Mouse (Mus musculus) megakaryocyte, embryonic 14.5 days (primary cell): ENCODE results near the gene Coasy. TPM values are rescaled to one million over a fixed set of nuclear protein-coding genes. Genes with fewer than 3 reads are reported as not detected.
A peak's percentile ranks its signal among the peaks of the same experiment; 100 is the strongest.

ENCODE experiments used
- H3K27me3 ChIP-seq: replicated peaks from 2 replicates; pipeline ENCODE3; 2012; ENCODE audit warnings: inconsistent platforms
- H3K36me3 ChIP-seq: replicated peaks from 2 replicates; pipeline ENCODE3; 2012; ENCODE audit warnings: low read length, inconsistent platforms, mixed read lengths
- H3K4me1 ChIP-seq: 2 replicates; pipeline ENCODE4 v1.6.1; 2012; ENCODE audit warnings: inconsistent platforms
- H3K4me3 ChIP-seq: replicated peaks from 2 replicates; pipeline ENCODE3; 2012; ENCODE audit warnings: moderate library complexity, mild to moderate bottlenecking, inconsistent platforms
- H3K9me3 ChIP-seq: 2 replicates; pipeline ENCODE4 v1.6.1; 2012; ENCODE audit warnings: inconsistent platforms
- FLI1 ChIP-seq: IDR thresholded peaks from 2 replicates; pipeline ENCODE4 v1.6.1; 2012; ENCODE audit warnings: low read length, inconsistent platforms, mixed read lengths
- GATA1 ChIP-seq: IDR thresholded peaks from 3 replicates; pipeline ENCODE4 v1.6.1; 2012; ENCODE audit warnings: mixed read lengths, low read length, inconsistent platforms, borderline replicate concordance
- polyA plus RNA-seq: library from polyadenylated mRNA; stranded (reverse); fragments of >175 nt; gene quantifications from 2 replicates; pipeline ENCODE4 v1.2.3, GENCODE M21; 2012; ENCODE audit warnings: low replicate concordance; ENCODE audit not compliant: insufficient read depth

The Coasy gene
- 17.7 and 36.8 TPM in 2 replicates for polyA plus RNA-seq

GRCm38 (mm10) chr11:101082208-101083082 lies at the start of gene Coasy:
Gene Coasy (plus strand): TSS chr11:101082565.
- TF ChIP-seq GATA1 (no peak), FLI1 (no peak)
- Histone ChIP-seq H3K4me3 (peak within 1 kb of the TSS; percentile 99), H3K4me1 (peaks cover 78% of the 10 kb centered on the region), H3K36me3 (peaks cover 35% of the 10 kb centered on the region), H3K9me3 (no peaks in the 10 kb centered on the region), H3K27me3 (peaks cover 21% of the 10 kb centered on the region)

- TF ChIP-seq GATA1 (no peak), FLI1 (no peak)
- H3K4me3 ChIP-seq = no peak overlapping the region
- no peaks in the 10 kb centered on the region for H3K9me3 ChIP-seq
- peaks cover 100% of the 10 kb centered on the region for H3K36me3 ChIP-seq
- H3K27me3 ChIP-seq = no peaks in the 10 kb centered on the region
- peaks cover 28% of the 10 kb centered on the region for H3K4me1 ChIP-seq
These were observed 48.4 kb upstream of the Coasy start for GRCm38 (mm10) chr11:101033856-101034500.

GRCm38 (mm10) chr11:101034614-101035327 lies 47.6 kb upstream of the Coasy start:
- Histone ChIP-seq H3K27me3 (no peaks in the 10 kb centered on the region), H3K4me3 (no peak overlapping the region), H3K36me3 (peaks cover 100% of the 10 kb centered on the region), H3K9me3 (no peaks in the 10 kb centered on the region), H3K4me1 (peaks cover 28% of the 10 kb centered on the region)
- TF ChIP-seq FLI1 = no peak
- no peak for TF ChIP-seq GATA1

- no peak overlapping the region for H3K4me3 ChIP-seq
- H3K36me3 ChIP-seq = peaks cover 100% of the 10 kb centered on the region
- no peak for TF ChIP-seq FLI1
- TF ChIP-seq GATA1 = no peak
- no peaks in the 10 kb centered on the region for H3K27me3 ChIP-seq
- no peaks in the 10 kb centered on the region for H3K9me3 ChIP-seq
- peaks cover 24% of the 10 kb centered on the region for H3K4me1 ChIP-seq
These were observed 47.1 kb upstream of the Coasy start for GRCm38 (mm10) chr11:101035328-101035695.

- no peaks in the 10 kb centered on the region for H3K27me3 ChIP-seq
- H3K4me3 ChIP-seq = no peak overlapping the region
- peaks cover 15% of the 10 kb centered on the region; the same call in 1 of the 2 replicates for H3K4me1 ChIP-seq
- peaks cover 100% of the 10 kb centered on the region for H3K36me3 ChIP-seq
- no peaks in the 10 kb centered on the region for H3K9me3 ChIP-seq
- TF ChIP-seq FLI1 (no peak), GATA1 (no peak)
These were observed 44.6 kb upstream of the Coasy start for GRCm38 (mm10) chr11:101037795-101038194.

- Histone ChIP-seq H3K4me3 (no peak overlapping the region), H3K9me3 (no peaks in the 10 kb centered on the region), H3K36me3 (peaks cover 100% of the 10 kb centered on the region), H3K27me3 (no peaks in the 10 kb centered on the region), H3K4me1 (peaks cover 70% of the 10 kb centered on the region)
- TF ChIP-seq GATA1 (no peak), FLI1 (no peak)
These were observed 36.5 kb upstream of the Coasy start for GRCm38 (mm10) chr11:101045826-101046225.

- H3K9me3 ChIP-seq = no peaks in the 10 kb centered on the region
- peaks cover 100% of the 10 kb centered on the region for H3K36me3 ChIP-seq
- peak overlapping the region; percentile 76 for H3K4me3 ChIP-seq
These were observed 35.9 kb upstream of the Coasy start for GRCm38 (mm10) chr11:101046440-101046839.

GRCm38 (mm10) chr11:101047502-101047901 lies 34.9 kb upstream of the Coasy start:
- TF ChIP-seq GATA1 (no peak), FLI1 (no peak)
- Histone ChIP-seq H3K9me3 (peaks cover 2% of the 10 kb centered on the region; the same call in 1 of the 2 replicates), H3K27me3 (no peaks in the 10 kb centered on the region), H3K4me1 (peaks cover 83% of the 10 kb centered on the region), H3K36me3 (peaks cover 100% of the 10 kb centered on the region), H3K4me3 (peak overlapping the region; percentile 12)

More at GRCm38 (mm10) chr11:101046440-101046839, 35.9 kb upstream of the Coasy start:
- peaks cover 76% of the 10 kb centered on the region for H3K4me1 ChIP-seq
- TF ChIP-seq FLI1 (no peak), GATA1 (no peak)
- H3K27me3 ChIP-seq = no peaks in the 10 kb centered on the region

GRCm38 (mm10) chr11:101050359-101050758 lies 32.0 kb upstream of the Coasy start:
- Histone ChIP-seq H3K27me3 (no peaks in the 10 kb centered on the region), H3K9me3 (peaks cover 13% of the 10 kb centered on the region), H3K4me1 (peaks cover 84% of the 10 kb centered on the region), H3K4me3 (no peak overlapping the region), H3K36me3 (peaks cover 100% of the 10 kb centered on the region)
- no peak for TF ChIP-seq GATA1
- no peak for TF ChIP-seq FLI1

GRCm38 (mm10) chr11:101051051-101051493 lies 31.3 kb upstream of the Coasy start:
- Histone ChIP-seq H3K9me3 (peaks cover 13% of the 10 kb centered on the region), H3K4me1 (peaks cover 84% of the 10 kb centered on the region), H3K4me3 (peak overlapping the region; percentile 2), H3K27me3 (no peaks in the 10 kb centered on the region), H3K36me3 (peaks cover 100% of the 10 kb centered on the region)
- no peak for TF ChIP-seq GATA1
- TF ChIP-seq FLI1 = no peak
